Mouse (Mus musculus) MEL (cell line): ENCODE data around the gene Fscn1. TPM values are rescaled to one million over a fixed set of nuclear protein-coding genes. Genes with fewer than 3 reads are reported as not detected.

Experiments used
- DNase-seq: peaks from one replicate; pipeline ENCODE4 v3.0.0; 2011; ENCODE audit warnings: low read depth, low spot score
- H3K27ac ChIP-seq: 2 replicates; pipeline ENCODE4 v1.5.1; 2012; ENCODE audit warnings: low read depth, mild to moderate bottlenecking, control low read depth, low read length, moderate library complexity; ENCODE audit not compliant: control insufficient read depth
- H3K27me3 ChIP-seq, 2 experiments: fragments of 150-350 bp in 1 of 2; sonication (generic) in 1 of 2; 2 replicates each; pipeline ENCODE4 v1.6.1; 2012; ENCODE audit warnings: low read length in 2 of 2, mild to moderate bottlenecking in 2 of 2, improper control_type of control experiment in 1 of 2, moderate library complexity in 1 of 2; ENCODE audit not compliant: insufficient read depth in 2 of 2, control insufficient read depth in 1 of 2
- H3K36me3 ChIP-seq, 2 experiments: 2 replicates each; pipeline ENCODE4 v1.6.1; 2012 to 2014; ENCODE audit warnings: low read length in 2 of 2, improper control_type of control experiment in 1 of 2, inconsistent platforms in 1 of 2, mild to moderate bottlenecking in 1 of 2; ENCODE audit not compliant: insufficient read depth in 2 of 2, control insufficient read depth in 1 of 2
- H3K4me1 ChIP-seq, 2 experiments: fragments of 150-350 bp in 1 of 2; sonication (generic) in 1 of 2; 2 replicates each; pipeline ENCODE4 v1.6.1; 2012; ENCODE audit warnings: low read length in 2 of 2, improper control_type of control experiment in 1 of 2, mild to moderate bottlenecking in 1 of 2; ENCODE audit not compliant: insufficient read depth in 2 of 2, control insufficient read depth in 1 of 2
- H3K4me3 ChIP-seq, 2 experiments: fragments of 150-350 bp in 1 of 2; sonication (generic) in 1 of 2; 2 replicates each; pipeline ENCODE4 v1.5.1; 2012; ENCODE audit warnings: low read depth in 2 of 2, low read length in 2 of 2, mild to moderate bottlenecking in 2 of 2, moderate library complexity in 2 of 2, control low read depth in 1 of 2, improper control_type of control experiment in 1 of 2; ENCODE audit not compliant: control insufficient read depth in 1 of 2, insufficient read depth in 1 of 2
- H3K79me2 ChIP-seq: 2 replicates; pipeline ENCODE4 v1.6.1; 2012; ENCODE audit warnings: mild to moderate bottlenecking, low read length, moderate library complexity; ENCODE audit not compliant: control insufficient read depth, poor library complexity, insufficient read depth
- H3K9ac ChIP-seq: 2 replicates; pipeline ENCODE4 v1.6.1; 2012; ENCODE audit warnings: low read depth, mild to moderate bottlenecking, control low read depth, low read length, moderate library complexity; ENCODE audit not compliant: control insufficient read depth, poor library complexity, severe bottlenecking
- H3K9me3 ChIP-seq: fragments of 150-350 bp; sonication (generic); replicated peaks from 2 replicates; pipeline ENCODE4 v1.6.1; 2012; ENCODE audit warnings: mild to moderate bottlenecking, low read length, improper control_type of control experiment, moderate library complexity; ENCODE audit not compliant: insufficient read depth
- BHLHE40 ChIP-seq: IDR thresholded peaks from 2 replicates; pipeline ENCODE4 v1.6.1; 2012; ENCODE audit warnings: low read depth, mild to moderate bottlenecking, inconsistent platforms, low read length, improper control_type of control experiment, borderline replicate concordance
- CTCF ChIP-seq, 3 experiments: IDR thresholded peaks in 2 of 3; conservative IDR thresholded peaks in 1 of 3; 2 replicates each; pipeline ENCODE4 v1.5.1; 2011 to 2012; ENCODE audit warnings: low read length in 3 of 3, low read depth in 2 of 3, mild to moderate bottlenecking in 2 of 3, improper control_type of control experiment in 1 of 3, inconsistent platforms in 1 of 3, mixed read lengths in 1 of 3, moderate library complexity in 1 of 3; ENCODE audit not compliant: control insufficient read depth in 1 of 3, insufficient read depth in 1 of 3, poor library complexity in 1 of 3, severe bottlenecking in 1 of 3
- E2F4 ChIP-seq: IDR thresholded peaks from 2 replicates; pipeline ENCODE4 v1.6.1; 2011; ENCODE audit warnings: low read depth, low read length, improper control_type of control experiment, borderline replicate concordance
- ELF1 ChIP-seq: IDR thresholded peaks from 2 replicates; pipeline ENCODE4 v1.6.1; 2014; ENCODE audit warnings: low read depth, mild to moderate bottlenecking, inconsistent platforms, low read length, improper control_type of control experiment, moderate library complexity
- EP300 ChIP-seq, 2 experiments: IDR thresholded peaks; 2 replicates each; pipeline ENCODE4 v1.6.1; 2011; ENCODE audit warnings: improper control_type of control experiment in 2 of 2, low read length in 2 of 2, low read depth in 1 of 2, mild to moderate bottlenecking in 1 of 2
- ETS1 ChIP-seq: IDR thresholded peaks from 2 replicates; pipeline ENCODE4 v1.6.1; 2012; ENCODE audit warnings: low read depth, mild to moderate bottlenecking, inconsistent platforms, low read length, improper control_type of control experiment, moderate library complexity
- GABPA ChIP-seq: IDR thresholded peaks from 2 replicates; pipeline ENCODE4 v1.6.1; 2012; ENCODE audit warnings: low read depth, mild to moderate bottlenecking, inconsistent platforms, low read length, improper control_type of control experiment, moderate library complexity
- HCFC1 ChIP-seq: IDR thresholded peaks from 2 replicates; pipeline ENCODE4 v1.6.1; 2012; ENCODE audit warnings: low read depth, mild to moderate bottlenecking, inconsistent platforms, low read length, improper control_type of control experiment, moderate library complexity
- KAT2A ChIP-seq: conservative IDR thresholded peaks from 2 replicates; pipeline ENCODE4 v1.6.1; 2012; ENCODE audit warnings: low read depth, low read length, improper control_type of control experiment, inconsistent platforms
- MAX ChIP-seq: IDR thresholded peaks from 2 replicates; pipeline ENCODE4 v1.6.1; 2011; ENCODE audit warnings: low read length, improper control_type of control experiment
- MAZ ChIP-seq: IDR thresholded peaks from 2 replicates; pipeline ENCODE4 v1.6.1; 2012; ENCODE audit warnings: low read depth, mild to moderate bottlenecking, inconsistent platforms, low read length, improper control_type of control experiment
- MYB ChIP-seq: IDR thresholded peaks from 2 replicates; pipeline ENCODE4 v1.6.1; 2011; ENCODE audit warnings: mild to moderate bottlenecking, low read depth, low read length, improper control_type of control experiment
- MYC ChIP-seq: IDR thresholded peaks from 2 replicates; pipeline ENCODE4 v1.6.1; 2011; ENCODE audit warnings: low read depth, mild to moderate bottlenecking, low read length, improper control_type of control experiment, moderate library complexity
- NELFE ChIP-seq: IDR thresholded peaks from 2 replicates; pipeline ENCODE4 v1.6.1; 2011; ENCODE audit warnings: low read depth, low read length, improper control_type of control experiment
- NRF1 ChIP-seq: IDR thresholded peaks from 2 replicates; pipeline ENCODE4 v1.6.1; 2014; ENCODE audit warnings: low read depth, mild to moderate bottlenecking, inconsistent platforms, low read length, improper control_type of control experiment, moderate library complexity; ENCODE audit not compliant: poor library complexity, insufficient read depth, severe bottlenecking
- POLR2A ChIP-seq, 2 experiments: IDR thresholded peaks; 2 replicates each; pipeline ENCODE4 v1.6.1; 2011 to 2012; ENCODE audit warnings: low read length in 2 of 2, mild to moderate bottlenecking in 2 of 2, control low read depth in 1 of 2, improper control_type of control experiment in 1 of 2, low read depth in 1 of 2, moderate library complexity in 1 of 2; ENCODE audit not compliant: control insufficient read depth in 1 of 2, insufficient read depth in 1 of 2, poor library complexity in 1 of 2
- POLR2AphosphoS2 ChIP-seq: IDR thresholded peaks from 2 replicates; pipeline ENCODE4 v1.6.1; 2011; ENCODE audit warnings: low read length, improper control_type of control experiment
- SIN3A ChIP-seq: IDR thresholded peaks from 2 replicates; pipeline ENCODE4 v1.6.1; 2012; ENCODE audit warnings: low read length, improper control_type of control experiment, inconsistent platforms
- TAL1 ChIP-seq: IDR thresholded peaks from 2 replicates; pipeline ENCODE4 v1.6.1; 2012; ENCODE audit warnings: mild to moderate bottlenecking, inconsistent platforms, low read length, moderate library complexity, mixed read lengths
- TBP ChIP-seq: IDR thresholded peaks from 2 replicates; pipeline ENCODE4 v1.8.0; 2011; ENCODE audit warnings: low read depth, low read length, improper control_type of control experiment
- TCF12 ChIP-seq: IDR thresholded peaks from 2 replicates; pipeline ENCODE4 v1.6.1; 2014; ENCODE audit warnings: low read depth, mild to moderate bottlenecking, inconsistent platforms, low read length, improper control_type of control experiment, moderate library complexity
- USF1 ChIP-seq: IDR thresholded peaks from 2 replicates; pipeline ENCODE4 v1.6.1; 2014; ENCODE audit warnings: low read depth, mild to moderate bottlenecking, inconsistent platforms, low read length, improper control_type of control experiment, moderate library complexity
- USF2 ChIP-seq, 2 experiments: IDR thresholded peaks; 2 replicates each; pipeline ENCODE4 v1.6.1; 2011 to 2012; ENCODE audit warnings: improper control_type of control experiment in 2 of 2, low read length in 2 of 2, borderline replicate concordance in 1 of 2, inconsistent platforms in 1 of 2, low read depth in 1 of 2, mild to moderate bottlenecking in 1 of 2; ENCODE audit not compliant: insufficient read depth in 1 of 2
- ZC3H11A ChIP-seq: IDR thresholded peaks from 2 replicates; pipeline ENCODE4 v1.6.1; 2012; ENCODE audit warnings: low read depth, mild to moderate bottlenecking, inconsistent platforms, low read length, improper control_type of control experiment
- ZKSCAN1 ChIP-seq: IDR thresholded peaks from 2 replicates; pipeline ENCODE4 v1.6.1; 2012; ENCODE audit warnings: low read depth, mild to moderate bottlenecking, inconsistent platforms, low read length, improper control_type of control experiment, moderate library complexity
- ZMIZ1 ChIP-seq: IDR thresholded peaks from 2 replicates; pipeline ENCODE4 v1.6.1; 2012; ENCODE audit warnings: low read depth, mild to moderate bottlenecking, inconsistent platforms, low read length, improper control_type of control experiment, moderate library complexity
- ZNF384 ChIP-seq: IDR thresholded peaks from 2 replicates; pipeline ENCODE4 v1.6.1; 2012; ENCODE audit warnings: low read depth, mild to moderate bottlenecking, inconsistent platforms, low read length, improper control_type of control experiment
- polyA plus RNA-seq, 2 experiments: library from polyadenylated mRNA; stranded (reverse) in 1 of 2; unstranded in 1 of 2; fragments of >175 nt in 1 of 2; fragments of >200 nt in 1 of 2; gene quantifications; 2 replicates each; pipeline versions ENCODE4 v1.2.1 to v1.2.4; 2012; ENCODE audit warnings: low replicate concordance in 2 of 2, low read depth in 1 of 2; ENCODE audit not compliant: insufficient read length in 2 of 2, insufficient read depth in 1 of 2, missing spikeins in 1 of 2
- total RNA-seq: library from RNA; depleted of rRNA; stranded (reverse); fragments of 300-350 nt; gene quantifications from 2 replicates; pipeline ENCODE4 v1.2.3, GENCODE M21; 2012

Fscn1 gene
- total and polyA plus RNA-seq, 3 experiments = not detected

DNA sequence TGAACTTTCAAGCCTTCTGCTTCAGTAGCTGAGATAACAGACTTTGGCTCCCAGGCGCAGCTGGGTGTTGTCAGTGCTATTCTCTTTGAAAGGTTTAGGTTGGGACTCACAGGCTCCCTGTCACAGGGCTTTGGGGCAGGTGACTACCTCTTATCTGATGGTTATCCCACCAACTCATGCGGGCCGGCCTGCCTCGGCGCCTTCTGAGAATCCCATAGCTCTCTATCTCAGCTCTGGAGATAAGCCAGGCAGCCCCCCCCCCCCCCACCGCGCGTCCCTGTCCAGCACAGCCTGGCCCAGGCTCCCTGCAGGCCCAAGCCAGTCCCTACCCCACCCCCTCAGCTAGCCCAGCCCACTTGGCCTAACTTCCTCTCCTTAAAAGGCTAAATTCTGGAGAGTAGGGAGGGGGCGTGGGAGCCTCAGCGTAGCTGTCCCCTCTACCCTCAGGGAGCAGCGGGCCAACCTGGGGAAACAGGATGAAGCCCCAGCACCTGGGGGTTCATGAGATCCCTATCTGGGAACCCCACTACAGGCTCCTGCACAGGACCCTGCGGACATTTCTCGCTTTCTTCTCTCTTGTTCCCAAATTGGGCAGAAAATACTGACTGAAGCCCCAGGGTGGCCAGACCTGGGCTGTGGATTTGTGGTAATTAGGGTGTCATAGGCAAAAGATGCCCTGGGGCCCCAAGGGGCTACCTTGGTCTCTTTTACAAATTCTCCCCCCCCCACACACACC, 33.8 kb upstream of the Fscn1 start:
- Histone ChIP-seq H3K79me2 (peaks cover 4% of the 10 kb centered on the region; the same call in 1 of the 2 replicates), H3K27me3 (no peaks in the 10 kb centered on the region), H3K4me3 (peak overlapping the region; percentile 25 to 28; a peak in 3 of 4 replicates), H3K9me3 (no peaks in the 10 kb centered on the region), H3K36me3 (peaks cover 0 to 33% of the 10 kb centered on the region in 2 experiments; a peak in 2 of 4 replicates), H3K27ac (peak overlapping the region; percentile 84), H3K9ac (peak overlapping the region; percentile 72), H3K4me1 (peaks cover 16 to 49% of the 10 kb centered on the region in 2 experiments)
- 0 out of 2 replicates have a peak, but pooled peaks have one; percentile 44 for TF ChIP-seq ZMIZ1
- TF ChIP-seq TBP = 0 out of 2 replicates have a peak, but pooled peaks have one; percentile 20
- 0 out of 2 replicates have a peak, but pooled peaks have one; percentile 18 for TF ChIP-seq ELF1
- TF ChIP-seq POLR2AphosphoS2 = no peak
- 0 out of 2 replicates have a peak, but pooled peaks have one; percentile 23 for TF ChIP-seq MAX
- TF ChIP-seq NELFE = no peak
- TF ChIP-seq USF2 (IDR thresholded peaks at IDR 0.05; ENCODE audit: borderline replicate concordance in 1 of 2, insufficient read depth in 1 of 2, low read depth in 1 of 2, low read length in 2 of 2) = 0 out of 4 replicates have a peak, but pooled peaks of 1 of the 2 experiments have one; percentile 29
- peak; percentile 76 for TF ChIP-seq ETS1
- 0 out of 4 replicates have a peak, but pooled peaks of 1 of the 2 experiments have one; percentile 29 for TF ChIP-seq POLR2A (IDR thresholded peaks at IDR 0.05; ENCODE audit: control insufficient read depth in 1 of 2, insufficient read depth in 1 of 2, low read depth in 1 of 2, low read length in 2 of 2, poor library complexity in 1 of 2)
- TF ChIP-seq TCF12 = no peak; the same call in 1 of the 2 replicates
- TF ChIP-seq GABPA = no peak
- TF ChIP-seq USF1 = peak; percentile 76
- no peak for TF ChIP-seq MYC
- TF ChIP-seq EP300 (IDR thresholded peaks at IDR 0.05; ENCODE audit: low read depth in 1 of 2, low read length in 2 of 2) = peak in 1 of 2 experiments; percentile 41; a peak in 2 of 4 replicates
- TF ChIP-seq SIN3A = peak; percentile 51; the same call in 1 of the 2 replicates
- no peak for TF ChIP-seq CTCF (IDR thresholded peaks at IDR 0.05 in 2 of 3, conservative IDR thresholded peaks at IDR 0.05 in 1 of 3; ENCODE audit: control insufficient read depth in 1 of 3, insufficient read depth in 1 of 3, low read depth in 2 of 3, low read length in 3 of 3, poor library complexity in 1 of 3, severe bottlenecking in 1 of 3)
- TF ChIP-seq TAL1 = no peak
- no peak for TF ChIP-seq E2F4
- TF ChIP-seq NRF1 = no peak
- TF ChIP-seq MAZ = 0 out of 2 replicates have a peak, but pooled peaks have one; percentile 69
- peak; percentile 37; the same call in 1 of the 2 replicates for TF ChIP-seq HCFC1
- TF ChIP-seq KAT2A = no peak
- peak; percentile 81 for TF ChIP-seq BHLHE40
- TF ChIP-seq ZKSCAN1 = no peak
- no peak for TF ChIP-seq ZNF384
- TF ChIP-seq MYB = no peak
- TF ChIP-seq ZC3H11A = no peak
- peak; percentile 79 for DNase-seq
